Mouse (Mus musculus) heart, embryonic 14.5 days (tissue): Measurements from ENCODE around the gene Hadha. TPM values are rescaled to one million over a fixed set of nuclear protein-coding genes. Genes with fewer than 3 reads are reported as not detected.
A peak's percentile ranks its signal among the peaks of the same experiment; 100 is the strongest.

Experiments
- ATAC-seq: fragments of 200-750 bp; cut with Nextera tagmentation; 2 replicates; pipeline ENCODE4 v1.8.0; 2017; ENCODE audit warnings: low read depth, moderate TSS enrichment; ENCODE audit not compliant: insufficient number of reproducible peaks, insufficient read depth, low FRiP score
- H3K27ac ChIP-seq, 2 experiments: fragments of 200-500 bp in 1 of 2; fragments of 300-500 bp in 1 of 2; sonication (generic) in 1 of 2; replicated peaks in 1 of 2; 2 replicates each; pipeline ENCODE4 v1.5.1; 2012 to 2014; ENCODE audit warnings: low read depth in 2 of 2, low read length in 2 of 2, control low read depth in 1 of 2, mild to moderate bottlenecking in 1 of 2, mixed read lengths in 1 of 2; ENCODE audit not compliant: control insufficient read depth in 1 of 2, insufficient read depth in 1 of 2
- H3K27me3 ChIP-seq: fragments of 300-500 bp; sonication (generic); 2 replicates; pipeline ENCODE4 v1.6.1; 2014; ENCODE audit warnings: mild to moderate bottlenecking, low read length, control low read depth; ENCODE audit not compliant: control insufficient read depth, insufficient read depth
- H3K36me3 ChIP-seq: fragments of 300-500 bp; sonication (generic); 2 replicates; pipeline ENCODE4 v1.6.1; 2014; ENCODE audit warnings: mild to moderate bottlenecking, control low read depth, low read length, mixed read lengths; ENCODE audit not compliant: control insufficient read depth, insufficient read depth
- H3K4me1 ChIP-seq, 2 experiments: fragments of 200-500 bp in 1 of 2; fragments of 300-500 bp in 1 of 2; sonication (generic) in 1 of 2; 2 replicates each; pipeline ENCODE4 v1.6.1; 2012 to 2014; ENCODE audit warnings: low read length in 2 of 2, control low read depth in 1 of 2, mixed read lengths in 1 of 2; ENCODE audit not compliant: control insufficient read depth in 2 of 2, insufficient read depth in 2 of 2
- H3K4me2 ChIP-seq: fragments of 300-500 bp; sonication (generic); 2 replicates; pipeline ENCODE4 v1.6.1; 2014; ENCODE audit warnings: mild to moderate bottlenecking, low read length
- H3K4me3 ChIP-seq, 2 experiments: fragments of 200-500 bp in 1 of 2; fragments of 300-500 bp in 1 of 2; sonication (generic) in 1 of 2; 2 replicates each; pipeline ENCODE4 v1.5.1; 2012 to 2014; ENCODE audit warnings: low read length in 2 of 2, mild to moderate bottlenecking in 2 of 2, control low read depth in 1 of 2, low read depth in 1 of 2, moderate library complexity in 1 of 2; ENCODE audit not compliant: control insufficient read depth in 1 of 2, insufficient read depth in 1 of 2
- H3K9ac ChIP-seq: fragments of 300-500 bp; sonication (generic); 2 replicates; pipeline ENCODE4 v1.6.1; 2014; ENCODE audit warnings: mild to moderate bottlenecking, low read length
- H3K9me3 ChIP-seq: fragments of 300-500 bp; sonication (generic); 2 replicates; pipeline ENCODE4 v1.6.1; 2016; ENCODE audit warnings: low read length, control low read depth; ENCODE audit not compliant: control insufficient read depth
- WGBS: fragments of 180-500 bp; shearing (Covaris S2); extraction: QIAGEN DNeasy Blood & Tissue Kit; methylation state at CpG from one replicate; pipeline ENCODE4 v1.1.7; 2014; 5-methylcytosine and 5-hydroxymethylcytosine counted together
- polyA plus RNA-seq: library from polyadenylated mRNA; unstranded; fragments of >200 nt; fragmentation: Nextera tagmentation; extraction: Ambion mirVana; gene quantifications from 2 replicates; pipeline ENCODE4 v1.2.1, GENCODE M21; 2014

Gene Hadha
- polyA plus RNA-seq, 1 experiment from 2014 or later, result 223 TPM

GRCm38 (mm10) chr5:30111126-30111525 lies 43.8 kb downstream of the Hadha start:
- no peak for ATAC-seq
- peak overlapping the region; percentile 49; the same call in 1 of the 2 replicates for H3K9ac ChIP-seq
- H3K27ac ChIP-seq, result no peak overlapping the region
- H3K4me1 ChIP-seq, result peaks cover 16 to 21% of the 10 kb centered on the region in 2 experiments
- H3K9me3 ChIP-seq, result no peaks in the 10 kb centered on the region
- peak overlapping the region; percentile 60 for H3K4me2 ChIP-seq
- no peaks in the 10 kb centered on the region for H3K36me3 ChIP-seq
- peaks cover 87% of the 10 kb centered on the region for H3K27me3 ChIP-seq
- WGBS, result under 1% methylated on average over 18 of the region's 18 CpGs
- peak overlapping the region; percentile 4 to 21; a peak in 3 of 4 replicates for H3K4me3 ChIP-seq

GRCm38 (mm10) chr5:30110371-30111060 lies 44.4 kb downstream of the Hadha start:
- peak overlapping the region; percentile 60 for H3K4me2 ChIP-seq
- 10% methylated on average over 22 of the region's 22 CpGs for WGBS
- H3K4me1 ChIP-seq, result peaks cover 17 to 27% of the 10 kb centered on the region in 2 experiments
- no peak for ATAC-seq
- no peaks in the 10 kb centered on the region for H3K9me3 ChIP-seq
- H3K9ac ChIP-seq, result peak overlapping the region; percentile 49; the same call in 1 of the 2 replicates
- no peak overlapping the region for H3K27ac ChIP-seq
- H3K36me3 ChIP-seq, result no peaks in the 10 kb centered on the region
- peak overlapping the region in 1 of 2 experiments; percentile 21; a peak in 3 of 4 replicates for H3K4me3 ChIP-seq
- peaks cover 88% of the 10 kb centered on the region for H3K27me3 ChIP-seq

- H3K27me3 ChIP-seq, result peaks cover 87% of the 10 kb centered on the region
- H3K9me3 ChIP-seq, result no peaks in the 10 kb centered on the region
- no peak overlapping the region for H3K27ac ChIP-seq
- H3K36me3 ChIP-seq, result no peaks in the 10 kb centered on the region
- peak overlapping the region; percentile 60; the same call in 1 of the 2 replicates for H3K4me2 ChIP-seq
- H3K9ac ChIP-seq, result no peak overlapping the region
- H3K4me1 ChIP-seq, result peaks cover 22 to 33% of the 10 kb centered on the region in 2 experiments
- ATAC-seq, result no peak
- 59% methylated on average over 2 of the region's 2 CpGs for WGBS
- H3K4me3 ChIP-seq, result no peak overlapping the region
Observed at GRCm38 (mm10) chr5:30109899-30110298, 45.1 kb downstream of the Hadha start.

- Histone ChIP-seq H3K4me3 (no peak overlapping the region), H3K9me3 (no peaks in the 10 kb centered on the region), H3K27ac (no peak overlapping the region), H3K9ac (no peak overlapping the region), H3K27me3 (peaks cover 88% of the 10 kb centered on the region), H3K4me1 (peaks cover 15 to 30% of the 10 kb centered on the region in 2 experiments), H3K4me2 (no peak overlapping the region), H3K36me3 (no peaks in the 10 kb centered on the region)
- 71% methylated on average over 6 of the region's 6 CpGs for WGBS
- ATAC-seq, result no peak
Observed at GRCm38 (mm10) chr5:30108233-30108632, 46.7 kb downstream of the Hadha start.

GRCm38 (mm10) chr5:30107611-30108041 lies 47.3 kb downstream of the Hadha start:
- no peak for ATAC-seq
- no peak overlapping the region for H3K4me2 ChIP-seq
- H3K9ac ChIP-seq, result no peak overlapping the region
- no peaks in the 10 kb centered on the region for H3K9me3 ChIP-seq
- WGBS, result 15% methylated on average over 5 of the region's 5 CpGs
- H3K4me3 ChIP-seq, result no peak overlapping the region
- H3K27ac ChIP-seq, result no peak overlapping the region
- no peaks in the 10 kb centered on the region for H3K36me3 ChIP-seq
- peaks cover 88% of the 10 kb centered on the region for H3K27me3 ChIP-seq
- peaks cover 15 to 30% of the 10 kb centered on the region in 2 experiments for H3K4me1 ChIP-seq

GRCm38 (mm10) chr5:30107186-30107585 lies 47.8 kb downstream of the Hadha start:
- Histone ChIP-seq H3K36me3 (no peaks in the 10 kb centered on the region), H3K9ac (no peak overlapping the region), H3K27me3 (peaks cover 86% of the 10 kb centered on the region), H3K4me2 (no peak overlapping the region), H3K9me3 (no peaks in the 10 kb centered on the region), H3K4me1 (peaks cover 15 to 30% of the 10 kb centered on the region in 2 experiments), H3K4me3 (no peak overlapping the region), H3K27ac (no peak overlapping the region)
- no peak for ATAC-seq
- 13% methylated on average over 7 of the region's 7 CpGs for WGBS

- ATAC-seq, result no peak
- Histone ChIP-seq H3K4me2 (no peak overlapping the region), H3K4me1 (peaks cover 15 to 30% of the 10 kb centered on the region in 2 experiments), H3K9ac (no peak overlapping the region), H3K27me3 (peaks cover 82% of the 10 kb centered on the region), H3K4me3 (no peak overlapping the region), H3K9me3 (no peaks in the 10 kb centered on the region), H3K27ac (no peak overlapping the region), H3K36me3 (no peaks in the 10 kb centered on the region)
- WGBS, result 33% methylated on average over 2 of the region's 2 CpGs
Observed at GRCm38 (mm10) chr5:30106756-30107155, 48.2 kb downstream of the Hadha start.
